Mouse (Mus musculus) ES-Bruce4 (cell line): ENCODE measurements at regions not wholly inside any gene's neighbourhood (a gene's known extent, or its start where the extent isn't known, plus 50 kb on each side); places are given as distances from the start of the nearest gene placed in this dataset.

ENCODE experiments used
- H3K27ac ChIP-seq: 2 replicates; pipeline ENCODE4 v1.5.1; 2012; ENCODE audit warnings: low read length, inconsistent platforms; ENCODE audit not compliant: insufficient read depth
- H3K27me3 ChIP-seq: 2 replicates; pipeline ENCODE4 v1.6.1; 2012; ENCODE audit warnings: mild to moderate bottlenecking, low read length, inconsistent platforms; ENCODE audit not compliant: control insufficient read depth, poor library complexity, insufficient read depth, severe bottlenecking
- H3K36me3 ChIP-seq: 2 replicates; pipeline ENCODE4 v1.6.1; 2012; ENCODE audit warnings: inconsistent platforms, mild to moderate bottlenecking, low read length, moderate library complexity; ENCODE audit not compliant: control insufficient read depth, poor library complexity, insufficient read depth, severe bottlenecking
- H3K4me1 ChIP-seq: one replicate; pipeline ENCODE4 v1.8.1; 2011; ENCODE audit warnings: low read length; ENCODE audit not compliant: control insufficient read depth, insufficient read depth
- H3K4me3 ChIP-seq: 2 replicates; pipeline ENCODE4 v1.5.1; 2011; ENCODE audit warnings: low read depth, mild to moderate bottlenecking, low read length
- H3K9ac ChIP-seq: 2 replicates; pipeline ENCODE4 v1.6.1; 2012; ENCODE audit warnings: low read depth, mild to moderate bottlenecking, inconsistent platforms; ENCODE audit not compliant: poor library complexity, severe bottlenecking
- H3K9me3 ChIP-seq: replicated peaks from 2 replicates; pipeline ENCODE4 v1.6.1; 2012; ENCODE audit warnings: mild to moderate bottlenecking, low read length, inconsistent platforms; ENCODE audit not compliant: control insufficient read depth, poor library complexity, insufficient read depth, severe bottlenecking
- CTCF ChIP-seq: IDR thresholded peaks from one replicate; pipeline ENCODE4 v1.8.1; 2011; ENCODE audit warnings: low read depth, low read length
- EP300 ChIP-seq: IDR thresholded peaks from 2 replicates; pipeline ENCODE4 v1.6.1; 2011; ENCODE audit warnings: low read depth, low read length; ENCODE audit not compliant: insufficient read depth
- POLR2A ChIP-seq: IDR thresholded peaks from one replicate; pipeline ENCODE4 v1.8.1; 2011; ENCODE audit warnings: low read length; ENCODE audit not compliant: insufficient read depth

DNA sequence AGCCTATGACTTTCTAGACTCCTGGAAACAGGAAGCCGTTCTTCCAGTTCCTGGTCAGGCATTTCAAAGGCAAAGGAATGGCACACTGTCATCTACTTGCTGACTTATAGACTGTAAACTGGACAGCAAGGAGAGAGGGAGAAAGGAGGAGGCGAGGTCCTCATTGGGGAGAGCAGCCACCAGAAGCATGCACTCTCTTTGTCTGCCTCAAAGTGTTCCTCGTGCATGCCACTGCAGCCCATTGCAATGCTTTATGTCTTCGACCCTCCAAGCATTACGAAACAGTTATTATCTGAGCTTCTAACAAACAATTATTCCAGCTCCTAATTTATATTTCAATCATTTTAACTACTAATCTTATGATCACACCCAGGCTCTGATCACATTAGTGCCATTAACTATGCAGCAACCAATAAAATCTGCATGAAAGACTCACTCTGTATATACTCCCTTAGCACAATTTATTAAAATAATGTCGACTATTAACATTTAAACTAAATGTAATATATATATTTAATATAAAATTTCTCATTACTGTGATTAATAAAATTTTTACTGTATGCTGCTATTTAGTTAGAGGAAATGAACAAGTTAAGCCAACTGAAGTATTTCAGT is 417.1 kb downstream of the Meis1 start:
- Histone ChIP-seq H3K4me1 (no peaks in the 10 kb centered on the region), H3K27me3 (no peaks in the 10 kb centered on the region), H3K9ac (no peak overlapping the region), H3K36me3 (no peaks in the 10 kb centered on the region), H3K9me3 (no peaks in the 10 kb centered on the region), H3K27ac (no peak overlapping the region), H3K4me3 (no peak overlapping the region)
- TF ChIP-seq POLR2A, result no peak
- no peak for TF ChIP-seq EP300
- no peak for TF ChIP-seq CTCF

DNA sequence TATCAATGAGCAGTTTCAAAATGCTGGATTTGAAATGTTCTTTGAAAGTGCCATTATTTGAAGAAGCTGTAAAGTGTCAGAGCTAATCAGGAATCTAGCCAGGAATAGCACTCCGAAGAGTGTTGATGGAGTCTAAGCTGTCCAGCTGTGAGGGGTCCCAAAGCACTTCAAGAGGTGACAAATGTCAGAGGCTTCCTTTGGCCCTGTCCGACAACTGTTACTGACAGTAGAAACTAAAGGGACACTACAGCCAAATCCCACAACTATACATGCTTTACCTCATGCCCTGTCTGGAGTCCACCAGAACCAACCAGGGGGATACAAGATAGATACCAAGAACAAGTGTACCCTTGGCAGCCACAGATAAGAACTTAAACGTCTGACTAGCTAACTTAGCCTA is 420.4 kb downstream of the Meis1 start:
- Histone ChIP-seq H3K36me3 (no peaks in the 10 kb centered on the region), H3K27me3 (no peaks in the 10 kb centered on the region), H3K9me3 (no peaks in the 10 kb centered on the region), H3K27ac (no peak overlapping the region), H3K9ac (no peak overlapping the region), H3K4me1 (no peaks in the 10 kb centered on the region), H3K4me3 (no peak overlapping the region)
- TF ChIP-seq CTCF, result no peak
- TF ChIP-seq POLR2A, result no peak
- TF ChIP-seq EP300, result no peak

DNA sequence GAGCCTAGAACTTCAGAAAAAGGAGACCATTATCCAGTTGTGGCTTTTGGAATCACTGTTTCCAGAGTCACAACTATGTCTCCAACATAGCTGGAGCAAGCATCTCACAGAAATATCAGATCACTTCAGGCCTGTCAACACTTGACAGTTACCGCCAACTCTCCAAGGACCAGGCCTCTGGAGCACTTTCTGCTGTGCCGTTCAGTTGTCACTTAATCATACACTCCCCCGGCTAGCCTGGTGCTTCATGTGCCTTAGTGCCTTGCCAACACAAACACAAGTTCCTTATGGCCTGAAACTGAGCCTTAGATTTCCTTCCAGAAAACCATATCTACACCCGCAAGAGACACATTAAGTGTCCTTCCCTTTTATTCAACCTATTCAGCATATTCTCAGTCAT is 421.8 kb downstream of the Meis1 start:
- H3K4me1 ChIP-seq, result no peaks in the 10 kb centered on the region
- H3K27ac ChIP-seq, result no peak overlapping the region
- H3K4me3 ChIP-seq, result no peak overlapping the region
- no peak overlapping the region for H3K9ac ChIP-seq
- no peaks in the 10 kb centered on the region for H3K9me3 ChIP-seq
- no peaks in the 10 kb centered on the region for H3K36me3 ChIP-seq
- no peak for TF ChIP-seq EP300
- TF ChIP-seq POLR2A, result no peak
- TF ChIP-seq CTCF, result no peak
- no peaks in the 10 kb centered on the region for H3K27me3 ChIP-seq

DNA sequence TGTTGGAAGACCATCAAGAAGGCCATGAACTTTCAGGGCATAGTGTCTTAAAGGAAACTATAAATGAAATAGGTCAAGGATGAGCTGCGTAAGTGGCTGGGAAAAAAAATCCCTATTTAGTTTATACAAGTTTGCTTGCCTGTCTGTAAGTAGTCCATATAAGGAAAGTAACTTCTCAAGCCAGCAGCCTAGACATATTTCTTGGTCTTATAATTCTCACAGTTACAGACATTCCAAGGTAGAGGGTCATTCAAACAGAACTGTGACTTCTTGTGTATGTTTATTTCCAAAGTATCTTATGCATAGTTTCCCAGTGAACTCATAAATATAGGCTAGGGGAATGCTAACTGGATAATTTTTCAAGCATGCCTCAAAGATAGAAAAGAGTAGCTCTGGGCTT is 428.3 kb downstream of the Meis1 start:
- no peak overlapping the region for H3K27ac ChIP-seq
- TF ChIP-seq CTCF (no peak), EP300 (no peak), POLR2A (no peak)
- no peaks in the 10 kb centered on the region for H3K9me3 ChIP-seq
- H3K9ac ChIP-seq, result no peak overlapping the region
- no peaks in the 10 kb centered on the region for H3K4me1 ChIP-seq
- H3K4me3 ChIP-seq, result no peak overlapping the region
- H3K36me3 ChIP-seq, result no peaks in the 10 kb centered on the region
- H3K27me3 ChIP-seq, result no peaks in the 10 kb centered on the region

DNA sequence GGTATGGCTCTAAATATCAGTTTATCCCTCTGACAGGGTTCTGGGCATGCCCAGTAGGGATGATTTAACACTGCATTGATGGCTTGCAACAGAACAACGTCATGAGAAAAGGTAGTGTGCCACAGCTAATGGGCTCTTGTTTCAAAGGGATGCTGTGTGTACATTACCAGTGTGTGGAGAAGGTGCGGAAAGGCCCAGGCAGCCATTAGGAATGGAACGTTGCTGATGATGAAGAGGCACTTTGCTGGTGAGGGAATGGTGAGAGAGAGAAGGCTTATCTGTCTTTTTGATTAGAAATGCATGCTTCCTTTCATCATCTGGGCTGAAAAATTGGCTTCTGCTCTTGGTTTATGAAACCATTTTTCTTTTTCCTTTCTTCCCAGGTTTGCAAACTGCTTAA is 432.3 kb downstream of the Meis1 start:
- Histone ChIP-seq H3K9me3 (no peaks in the 10 kb centered on the region), H3K9ac (no peak overlapping the region), H3K27ac (no peak overlapping the region), H3K4me3 (no peak overlapping the region), H3K4me1 (no peaks in the 10 kb centered on the region), H3K27me3 (no peaks in the 10 kb centered on the region), H3K36me3 (no peaks in the 10 kb centered on the region)
- no peak for TF ChIP-seq EP300
- no peak for TF ChIP-seq CTCF
- TF ChIP-seq POLR2A, result no peak

DNA sequence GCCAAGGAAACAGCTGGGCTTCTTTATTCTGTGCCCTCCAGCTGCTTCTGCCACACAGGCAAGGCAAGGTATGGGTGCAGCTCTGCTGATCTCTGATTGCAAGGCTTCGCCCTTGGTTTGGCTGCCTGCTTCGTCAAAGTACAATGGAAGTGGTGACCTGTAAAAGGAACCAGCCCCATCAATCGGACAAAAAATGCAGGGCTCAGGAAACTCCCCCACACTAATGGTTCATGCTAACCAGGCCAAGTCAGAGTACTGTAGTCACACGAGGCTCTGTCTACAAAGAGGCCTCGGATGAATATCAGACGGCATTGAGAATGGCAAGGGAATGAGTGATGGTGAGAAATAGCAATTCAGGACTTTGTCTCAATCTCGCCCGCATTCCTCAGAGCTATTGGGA is 433.8 kb downstream of the Meis1 start:
- no peak overlapping the region for H3K27ac ChIP-seq
- no peak for TF ChIP-seq CTCF
- TF ChIP-seq EP300, result no peak
- TF ChIP-seq POLR2A, result no peak
- no peaks in the 10 kb centered on the region for H3K27me3 ChIP-seq
- H3K9ac ChIP-seq, result no peak overlapping the region
- no peaks in the 10 kb centered on the region for H3K9me3 ChIP-seq
- no peaks in the 10 kb centered on the region for H3K4me1 ChIP-seq
- H3K36me3 ChIP-seq, result no peaks in the 10 kb centered on the region
- no peak overlapping the region for H3K4me3 ChIP-seq
